Mouse (Mus musculus) hindbrain, embryonic 11.5 days (tissue): Measurements from ENCODE around the gene Ggn. TPM values are rescaled to one million over a fixed set of nuclear protein-coding genes. Genes with fewer than 3 reads are reported as not detected.
"Not testable (repeated sequence)": the region's sequence is repeated elsewhere in the genome, so short reads cannot be mapped to it uniquely, and the experiment has no call there.

Experiments
- ATAC-seq: fragments of 200-750 bp; cut with Nextera tagmentation; 2 replicates; pipeline ENCODE4 v1.8.0; 2017; ENCODE audit warnings: mild to moderate bottlenecking, moderate TSS enrichment, moderate library complexity; ENCODE audit not compliant: low FRiP score
- DNase-seq: peaks from one replicate; pipeline ENCODE4 v3.0.0-alpha.2; 2015; ENCODE audit warnings: low spot score
- H3K27ac ChIP-seq: fragments of 300-500 bp; sonication (generic); 2 replicates; pipeline ENCODE4 v1.5.1; 2014; ENCODE audit warnings: mild to moderate bottlenecking, low read depth, low read length
- H3K27me3 ChIP-seq: fragments of 300-500 bp; sonication (generic); 2 replicates; pipeline ENCODE4 v1.6.1; 2014; ENCODE audit warnings: mild to moderate bottlenecking, low read length, moderate library complexity, mixed read lengths; ENCODE audit not compliant: control insufficient read depth, insufficient read depth
- H3K36me3 ChIP-seq: fragments of 300-500 bp; sonication (generic); 2 replicates; pipeline ENCODE4 v1.6.1; 2014; ENCODE audit warnings: mild to moderate bottlenecking, low read length, moderate library complexity, mixed read lengths; ENCODE audit not compliant: control insufficient read depth, insufficient read depth
- H3K4me1 ChIP-seq: fragments of 300-500 bp; sonication (generic); replicated peaks from 2 replicates; pipeline ENCODE4 v1.6.1; 2014; ENCODE audit warnings: low read length, mixed read lengths; ENCODE audit not compliant: control insufficient read depth, insufficient read depth
- H3K4me2 ChIP-seq: fragments of 300-500 bp; sonication (generic); replicated peaks from 2 replicates; pipeline ENCODE4 v1.6.1; 2014; ENCODE audit warnings: mild to moderate bottlenecking, low read depth, low read length
- H3K4me3 ChIP-seq: fragments of 300-500 bp; sonication (generic); 2 replicates; pipeline ENCODE4 v1.5.1; 2014; ENCODE audit warnings: low read depth, low read length
- H3K9ac ChIP-seq: fragments of 300-500 bp; sonication (generic); 2 replicates; pipeline ENCODE4 v1.6.1; 2014; ENCODE audit warnings: low read depth, low read length
- H3K9me3 ChIP-seq: fragments of 300-500 bp; sonication (generic); 2 replicates; pipeline ENCODE4 v1.6.1; 2016; ENCODE audit warnings: low read length; ENCODE audit not compliant: control insufficient read depth
- WGBS: fragments of 180-500 bp; shearing (Covaris S2); extraction: QIAGEN DNeasy Blood & Tissue Kit; methylation state at CpG from one replicate; pipeline ENCODE4 v1.1.7; 2014; 5-methylcytosine and 5-hydroxymethylcytosine counted together
- polyA plus RNA-seq: library from polyadenylated mRNA; unstranded; fragments of >200 nt; fragmentation: Nextera tagmentation; extraction: Ambion mirVana; gene quantifications from 2 replicates; pipeline ENCODE4 v1.2.1, GENCODE M21; 2014

Gene Ggn
- polyA plus RNA-seq, 1 experiment from 2014 or later: 0.69 TPM

DNA sequence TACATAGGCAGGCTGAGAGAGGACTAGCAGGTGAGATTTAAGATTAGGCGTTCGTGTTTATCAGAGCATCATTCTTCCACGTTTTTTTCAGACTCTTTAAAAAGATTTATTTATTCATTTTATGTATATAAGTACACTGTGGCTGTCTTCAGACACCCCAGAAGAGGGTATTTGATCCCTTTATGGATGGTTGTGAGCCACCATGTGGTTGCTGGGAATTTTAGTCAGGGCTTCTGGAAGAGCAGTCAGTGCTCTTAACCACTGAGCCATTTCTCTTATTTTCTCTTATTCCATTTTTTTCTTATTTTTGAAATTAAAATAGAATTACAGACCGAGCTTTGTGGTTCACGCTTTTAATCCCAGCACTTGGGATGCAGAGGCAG is 10.8 kb downstream of the Ggn start:
- Histone ChIP-seq H3K4me2 (peak overlapping the region; percentile 80), H3K9ac (no peak overlapping the region), H3K27ac (no peak overlapping the region), H3K9me3 (no peaks in the 10 kb centered on the region), H3K4me3 (peak overlapping the region; percentile 89), H3K27me3 (no peaks in the 10 kb centered on the region), H3K36me3 (no peaks in the 10 kb centered on the region), H3K4me1 (peaks cover 6% of the 10 kb centered on the region; the same call in 1 of the 2 replicates)
- 42% methylated on average over 5 of the region's 5 CpGs for WGBS
- ATAC-seq: peak; percentile 52
- DNase-seq: no peak

DNA sequence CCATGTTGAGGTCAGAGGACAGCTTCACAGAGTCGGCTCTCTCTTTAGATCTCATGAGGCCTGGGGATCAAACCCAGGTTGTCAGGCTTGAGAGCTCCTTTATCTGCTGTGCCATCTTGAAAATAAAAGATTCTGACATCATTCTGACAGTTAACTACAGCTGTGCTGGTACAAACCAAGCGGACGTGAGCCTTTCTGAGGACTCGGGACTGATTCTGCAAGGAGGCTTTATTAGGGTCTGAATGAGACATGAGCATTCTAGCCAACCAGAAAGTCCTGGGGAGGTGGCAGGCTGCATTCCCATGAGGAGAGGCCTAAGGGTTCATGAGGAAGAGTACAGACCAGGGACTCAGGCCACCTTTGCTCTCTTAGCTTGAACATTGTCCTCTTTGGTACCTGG is 11.3 kb downstream of the Ggn start:
- DNase-seq, H3K4me2 ChIP-seq, H3K4me1 ChIP-seq, H3K27ac ChIP-seq, H3K9me3 ChIP-seq, H3K4me3 ChIP-seq, H3K27me3 ChIP-seq, ATAC-seq, H3K9ac ChIP-seq, H3K36me3 ChIP-seq: not testable (repeated sequence)
- 90% methylated on average over 4 of the region's 4 CpGs for WGBS

DNA sequence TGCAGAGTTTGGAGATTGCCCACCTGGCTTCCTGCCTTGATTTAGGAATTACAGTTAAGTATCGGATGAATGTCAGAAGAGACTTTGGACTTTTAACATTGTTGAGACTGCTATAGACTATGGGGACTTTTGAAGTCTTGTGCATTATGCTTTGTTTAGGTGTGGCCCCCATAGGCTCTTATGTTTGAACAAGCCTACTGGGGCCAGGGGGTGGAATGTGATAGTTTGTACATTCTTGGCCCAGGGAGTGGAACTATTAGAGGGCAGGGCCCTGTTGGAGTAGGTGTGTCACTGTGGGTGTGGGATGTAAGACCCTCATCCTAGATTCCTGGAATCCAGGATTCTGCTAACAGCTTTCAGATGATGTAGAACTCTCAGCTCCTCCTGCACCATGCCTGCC is 24.2 kb downstream of the Ggn start:
- DNase-seq, H3K9me3 ChIP-seq, ATAC-seq, H3K4me1 ChIP-seq, H3K27ac ChIP-seq, H3K27me3 ChIP-seq, H3K9ac ChIP-seq, H3K36me3 ChIP-seq, H3K4me2 ChIP-seq, H3K4me3 ChIP-seq: not testable (repeated sequence)
- 86% methylated on average over 1 of the region's 1 CpGs for WGBS

DNA sequence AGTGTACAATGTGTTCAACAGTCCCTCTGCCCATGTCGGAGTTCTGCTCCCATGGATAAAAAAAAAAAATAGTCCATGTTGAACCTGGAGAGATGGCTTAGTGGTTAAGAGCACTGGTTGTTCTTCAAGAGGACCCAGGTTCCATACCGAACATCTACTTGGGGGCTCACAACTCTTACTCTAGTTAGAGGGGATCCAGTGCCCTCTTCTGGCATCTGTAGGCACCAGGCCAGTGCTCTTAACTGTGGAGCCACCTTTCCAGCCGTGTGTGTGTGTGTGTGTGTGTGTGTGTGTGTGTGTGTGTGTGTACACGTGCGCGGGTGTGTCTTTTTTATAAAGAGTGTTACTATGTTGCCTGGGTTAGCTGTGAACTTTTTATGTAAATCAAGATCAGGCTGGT is 32.6 kb downstream of the Ggn start:
- Histone ChIP-seq H3K9me3 (no peaks in the 10 kb centered on the region), H3K4me1 (no peaks in the 10 kb centered on the region), H3K4me2 (no peak overlapping the region), H3K27ac (no peak overlapping the region), H3K27me3 (no peaks in the 10 kb centered on the region), H3K9ac (no peak overlapping the region), H3K4me3 (no peak overlapping the region), H3K36me3 (no peaks in the 10 kb centered on the region)
- no peak for ATAC-seq
- 89% methylated on average over 6 of the region's 6 CpGs for WGBS
- no peak for DNase-seq

DNA sequence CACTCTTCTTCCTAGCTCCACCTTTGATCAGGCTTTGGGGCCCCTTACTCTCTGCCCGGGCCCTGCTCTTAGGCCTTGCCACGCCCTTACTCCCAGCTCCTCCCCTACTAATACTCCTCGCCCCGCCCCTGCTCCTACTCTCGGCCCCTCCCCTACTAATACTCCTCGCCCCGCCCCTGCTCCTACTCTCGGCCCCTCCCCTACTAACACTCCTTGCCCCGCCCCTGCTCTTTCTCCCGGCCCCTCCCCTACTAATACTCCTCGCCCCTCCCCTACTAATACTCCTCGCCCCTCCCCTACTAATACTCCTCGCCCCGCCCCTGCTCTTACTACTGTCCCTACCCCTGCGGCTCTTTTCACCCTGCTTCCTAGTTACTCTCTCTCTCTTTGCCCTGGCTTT is 41.0 kb downstream of the Ggn start:
- peaks cover 13% of the 10 kb centered on the region for H3K27me3 ChIP-seq
- not testable (repeated sequence) for H3K36me3 ChIP-seq, H3K9me3 ChIP-seq, H3K4me2 ChIP-seq, H3K4me1 ChIP-seq, H3K27ac ChIP-seq, DNase-seq, H3K9ac ChIP-seq
- WGBS: 29% methylated on average over 15 of the region's 15 CpGs
- peak; percentile 17; the same call in 1 of the 2 replicates for ATAC-seq
- H3K4me3 ChIP-seq: 0 out of 2 replicates have a peak overlapping the region, but pooled peaks have one; percentile 25

DNA sequence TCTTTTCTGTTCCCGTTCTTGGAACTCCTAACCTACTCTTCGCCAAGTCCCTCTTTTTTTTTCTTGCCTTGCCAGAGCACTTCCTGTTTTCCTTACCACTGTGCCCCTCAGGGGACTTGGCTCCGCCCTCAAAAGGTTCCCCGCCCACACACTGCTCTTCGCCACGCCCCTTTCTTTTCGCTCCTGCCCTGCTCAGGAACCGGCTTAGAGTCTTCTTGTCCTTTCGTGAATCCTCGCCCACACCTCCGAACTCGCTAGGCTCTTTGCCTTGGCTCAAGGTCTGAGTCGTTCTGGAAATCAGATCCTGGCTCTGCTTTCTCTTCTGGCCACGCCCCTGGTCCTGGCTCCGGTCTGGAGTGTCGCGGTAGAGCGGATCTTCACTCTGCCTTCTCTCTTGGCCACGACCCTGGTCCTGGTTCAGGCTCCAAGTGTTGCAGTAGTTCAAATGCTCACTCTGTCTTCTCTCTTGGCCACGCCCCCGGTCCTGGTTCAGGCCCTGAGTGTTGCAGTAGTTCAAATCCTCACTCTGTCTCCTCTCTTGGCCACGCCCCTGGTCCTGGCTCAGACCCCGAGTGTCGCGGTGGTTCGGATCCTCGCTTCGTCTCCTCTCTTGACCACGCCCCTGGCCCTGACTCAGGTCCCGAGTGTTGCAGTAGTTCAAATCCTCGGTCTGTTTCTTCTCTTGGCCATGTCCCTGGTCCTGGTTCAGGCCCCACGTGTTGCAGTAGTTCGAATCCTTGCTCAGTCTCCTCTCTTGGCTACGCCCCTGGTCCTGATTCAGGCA is 41.6 kb downstream of the Ggn start:
- Histone ChIP-seq H3K27me3 (peaks cover 13% of the 10 kb centered on the region), H3K4me1 (no peaks in the 10 kb centered on the region; the same call in 1 of the 2 replicates), H3K36me3 (no peaks in the 10 kb centered on the region), H3K9ac (no peak overlapping the region), H3K4me3 (peak overlapping the region; percentile 25), H3K4me2 (peak overlapping the region; percentile 22), H3K27ac (no peak overlapping the region), H3K9me3 (no peaks in the 10 kb centered on the region)
- 4% methylated on average over 34 of the region's 34 CpGs for WGBS
- DNase-seq (peak; percentile 81), ATAC-seq (peak; percentile 46; the same call in 1 of the 2 replicates)

DNA sequence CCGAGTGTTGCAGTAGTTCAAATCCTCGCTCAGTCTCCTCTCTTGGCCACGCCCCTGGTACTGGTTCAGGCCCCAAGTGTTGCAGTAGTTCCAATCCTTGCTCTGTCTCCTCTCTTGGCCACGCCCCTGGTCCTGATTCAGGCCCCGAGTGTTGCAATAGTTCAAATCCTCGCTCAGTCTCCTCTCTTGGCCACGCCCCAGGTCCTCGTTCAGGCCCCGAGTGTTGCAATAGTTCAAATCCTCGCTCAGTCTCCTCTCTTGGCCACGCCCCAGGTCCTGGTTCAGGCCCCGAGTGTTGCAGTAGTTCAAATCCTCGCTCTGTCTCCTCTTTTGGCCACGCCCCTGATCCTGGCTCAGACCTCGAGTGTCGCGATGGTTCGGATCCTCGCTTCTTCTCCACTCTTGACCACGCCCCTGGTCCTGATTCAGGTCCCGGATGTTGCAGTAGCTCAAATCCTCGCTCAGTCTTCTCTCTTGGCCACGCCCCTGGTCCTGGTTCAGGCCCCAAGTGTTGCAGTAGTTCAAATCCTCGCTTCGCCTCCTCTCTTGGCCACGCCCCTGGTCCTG is 42.3 kb downstream of the Ggn start:
- no peaks in the 10 kb centered on the region; the same call in 1 of the 2 replicates for H3K4me1 ChIP-seq
- no peaks in the 10 kb centered on the region for H3K9me3 ChIP-seq
- ATAC-seq (no peak), DNase-seq (peak; percentile 37)
- H3K36me3 ChIP-seq: no peaks in the 10 kb centered on the region
- peaks cover 13% of the 10 kb centered on the region for H3K27me3 ChIP-seq
- H3K27ac ChIP-seq: no peak overlapping the region
- H3K9ac ChIP-seq: no peak overlapping the region
- H3K4me2 ChIP-seq: no peak overlapping the region
- no peak overlapping the region for H3K4me3 ChIP-seq
- 11% methylated on average over 26 of the region's 26 CpGs for WGBS

DNA sequence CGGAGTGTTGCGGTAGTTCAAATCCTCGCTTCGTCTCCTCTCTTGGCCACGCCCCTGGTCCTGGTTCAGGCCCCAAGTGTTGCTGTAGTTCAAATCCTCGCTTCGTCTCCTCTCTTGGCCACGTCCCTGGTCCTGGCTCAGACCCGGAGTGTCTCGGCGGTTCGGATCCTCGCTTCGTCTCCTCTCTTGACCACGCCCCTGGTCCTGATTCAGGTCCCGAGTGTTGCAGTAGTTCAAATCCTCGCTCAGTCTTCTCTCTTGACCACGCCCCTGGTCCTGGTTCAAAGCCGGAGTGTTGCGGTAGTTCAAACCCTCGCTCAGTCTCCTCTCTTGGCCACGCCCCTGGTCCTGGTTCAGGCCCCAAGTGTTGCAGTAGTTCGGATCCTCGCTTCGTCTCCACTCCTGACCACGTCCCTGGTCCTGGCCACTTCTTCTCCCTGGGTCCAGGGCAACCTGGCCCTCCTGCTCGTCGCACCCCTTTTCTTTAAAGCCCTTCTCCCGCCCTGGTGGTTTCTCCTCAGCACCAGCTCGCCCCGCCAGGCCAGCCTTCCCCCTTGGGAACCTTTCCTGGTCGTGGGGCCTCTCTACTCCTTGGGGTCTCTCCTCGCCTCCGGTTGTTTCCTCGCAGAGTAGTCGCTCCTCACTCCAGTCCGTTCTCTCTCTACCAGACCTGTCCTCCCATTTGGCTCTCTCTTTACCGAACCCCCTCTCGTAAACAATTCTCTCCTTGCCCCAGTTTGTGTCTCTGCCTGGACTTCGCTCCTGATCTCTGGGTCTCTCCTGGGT is 43.0 kb downstream of the Ggn start:
- H3K27ac ChIP-seq, H3K4me3 ChIP-seq: not testable (repeated sequence)

More for the DNA sequence above, 43.0 kb downstream of the Ggn start:
- ATAC-seq (peak; percentile 37), DNase-seq (peak; percentile 14)
- not testable (repeated sequence) for H3K36me3 ChIP-seq, H3K9ac ChIP-seq, H3K9me3 ChIP-seq, H3K4me1 ChIP-seq, H3K4me2 ChIP-seq
- 12% methylated on average over 40 of the region's 40 CpGs for WGBS
- H3K27me3 ChIP-seq: peaks cover 13% of the 10 kb centered on the region
